ENCODE assay signal across 8 mouse cellular contexts in genomic region chr17:7740988-7741387, GRCm38 (mm10).
DNase-seq lines count a peak whose midpoint lies in the region; ATAC-seq and TF ChIP-seq lines count a peak whose summit lies in the region.

No protein-coding gene starts in this region.

- intact Hi-C loops in left cerebral cortex, postnatal 36 days (cut with DNase I), result no loop called here

- no peak overlapping the region for H3K4me2 ChIP-seq in hindbrain, embryonic 12.5 days (replicated peaks)
- no peak overlapping the region for H3K4me2 ChIP-seq in CH12.LX (ENCODE audit: insufficient read depth, low read depth, poor library complexity, severe bottlenecking)
- H3K4me2 ChIP-seq in limb, embryonic 14.5 days (replicated peaks; ENCODE audit: low read depth, low read length, severe bottlenecking), result no peak overlapping the region

- TF ChIP-seq RAD21 in CH12.LX (IDR thresholded peaks at IDR 0.05; ENCODE audit: low read depth, low read length), result no peak

- TF ChIP-seq EP300 in CH12.LX (IDR thresholded peaks at IDR 0.05; ENCODE audit: low read length), result no peak

- 26% methylated on average over 2 of the region's 2 CpGs for WGBS in hindbrain, embryonic 10.5 days
- WGBS in hindbrain, embryonic 12.5 days, result 34% methylated on average over 2 of the region's 2 CpGs
- 21% methylated on average over 2 of the region's 2 CpGs for WGBS in limb, embryonic 14.5 days

- no peak overlapping the region for H3K9ac ChIP-seq in hindbrain, embryonic 12.5 days
- no peak overlapping the region for H3K9ac ChIP-seq in CH12.LX (ENCODE audit: insufficient read depth, low read depth)
- no peak overlapping the region for H3K9ac ChIP-seq in limb, embryonic 14.5 days (ENCODE audit: low read depth, low read length, severe bottlenecking)

- no peak for ATAC-seq in hindbrain, embryonic 12.5 days (ENCODE audit: low FRiP score)
- ATAC-seq in limb, embryonic 14.5 days (ENCODE audit: low FRiP score, low read depth), result no peak

- no peaks in the 10 kb centered on the region for H3K36me3 ChIP-seq in hindbrain, embryonic 10.5 days
- no peaks in the 10 kb centered on the region for H3K36me3 ChIP-seq in hindbrain, embryonic 12.5 days
- no peaks in the 10 kb centered on the region for H3K36me3 ChIP-seq in CH12.LX (replicated peaks in 1 of 2; ENCODE audit: control insufficient read depth in 1 of 2, insufficient read depth in 1 of 2, low read length in 1 of 2)
- no peaks in the 10 kb centered on the region for H3K36me3 ChIP-seq in limb, embryonic 14.5 days (ENCODE audit: control insufficient read depth, insufficient read depth, low read length)

- H3K27me3 ChIP-seq in hindbrain, embryonic 10.5 days (ENCODE audit: insufficient read depth, poor library complexity, severe bottlenecking), result no peaks in the 10 kb centered on the region
- no peaks in the 10 kb centered on the region for H3K27me3 ChIP-seq in hindbrain, embryonic 12.5 days
- no peaks in the 10 kb centered on the region for H3K27me3 ChIP-seq in CH12.LX (replicated peaks)
- H3K27me3 ChIP-seq in limb, embryonic 14.5 days (ENCODE audit: control insufficient read depth, insufficient read depth, low read length), result no peaks in the 10 kb centered on the region

- H3K79me2 ChIP-seq in CH12.LX (replicated peaks; ENCODE audit: control insufficient read depth, extremely low read depth, insufficient read depth, poor library complexity, severe bottlenecking), result no peaks in the 10 kb centered on the region

- no peak overlapping the region for H3K27ac ChIP-seq in hindbrain, embryonic 10.5 days
- no peak overlapping the region for H3K27ac ChIP-seq in hindbrain, embryonic 12.5 days
- H3K27ac ChIP-seq in CH12.LX (ENCODE audit: insufficient read depth, low read depth), result no peak overlapping the region
- H3K27ac ChIP-seq in limb, embryonic 14.5 days (replicated peaks; ENCODE audit: low read depth, low read length), result no peak overlapping the region

- H3K9me3 ChIP-seq in hindbrain, embryonic 10.5 days, result no peaks in the 10 kb centered on the region
- H3K9me3 ChIP-seq in hindbrain, embryonic 12.5 days (replicated peaks), result no peaks in the 10 kb centered on the region
- H3K9me3 ChIP-seq in CH12.LX (replicated peaks; ENCODE audit: low read length), result no peaks in the 10 kb centered on the region
- H3K9me3 ChIP-seq in limb, embryonic 14.5 days (ENCODE audit: control insufficient read depth, low read length), result no peaks in the 10 kb centered on the region

- dilution Hi-C loops in CH12.LX (cut with MboI; ENCODE audit: extremely low pct_ligation_motif_present, extremely low pct_unique_long_range_greater_than_20kb, low sequenced_read_pairs), result no loop called here

- TF ChIP-seq POLR2A in CH12.LX (IDR thresholded peaks at IDR 0.05; ENCODE audit: low read depth, low read length), result no peak
- no peak for TF ChIP-seq POLR2A in limb, embryonic 14.5 days (IDR thresholded peaks at IDR 0.05; ENCODE audit: borderline replicate concordance, extremely low read depth, insufficient read depth, insufficient read length)

- DNase-seq in hindbrain, embryonic 10.5 days (ENCODE audit: low spot score), result peak; percentile 64
- DNase-seq in CH12.LX (ENCODE audit: extremely low read depth), result peak; percentile 41
- peak; percentile 7 to 22 for DNase-seq in adrenal gland, postnatal 4 days (ENCODE audit: low spot score in 2 of 2)
- peak; percentile 84 for DNase-seq in limb, embryonic 14.5 days (ENCODE audit: low spot score)
- DNase-seq in spleen, postnatal 36 days (ENCODE audit: low spot score in 2 of 2), result no peak
- no peak for DNase-seq in cerebellum, adult 9-11 months
- no peak for DNase-seq in left cerebral cortex, postnatal 36 days (ENCODE audit: low spot score in 2 of 2)

- no peak overlapping the region for H3K4me3 ChIP-seq in hindbrain, embryonic 10.5 days
- no peak overlapping the region for H3K4me3 ChIP-seq in hindbrain, embryonic 12.5 days
- no peak overlapping the region for H3K4me3 ChIP-seq in CH12.LX (replicated peaks in 1 of 3; ENCODE audit: low read depth in 2 of 3, low read length in 2 of 3, poor library complexity in 1 of 3)
- no peak overlapping the region for H3K4me3 ChIP-seq in limb, embryonic 14.5 days (replicated peaks; ENCODE audit: low read length)

- H3K4me1 ChIP-seq in hindbrain, embryonic 10.5 days (replicated peaks), result no peaks in the 10 kb centered on the region
- no peaks in the 10 kb centered on the region for H3K4me1 ChIP-seq in hindbrain, embryonic 12.5 days
- peaks cover 0 to 13% of the 10 kb centered on the region in 2 experiments; a peak in 2 of 4 replicates for H3K4me1 ChIP-seq in CH12.LX (ENCODE audit: control insufficient read depth in 1 of 2, insufficient read depth in 2 of 2)
- H3K4me1 ChIP-seq in limb, embryonic 14.5 days (ENCODE audit: control insufficient read depth, insufficient read depth, low read length), result no peaks in the 10 kb centered on the region

- no peak for TF ChIP-seq CTCF in CH12.LX (conservative IDR thresholded peaks at IDR 0.05 in 1 of 2, IDR thresholded peaks at IDR 0.05 in 1 of 2; ENCODE audit: low read depth in 2 of 2, low read length in 2 of 2)

- in situ Hi-C loops in CH12.LX (cut with MboI; ENCODE audit: low pct_ligation_motif_present, low pct_unique_long_range_greater_than_20kb, low sequenced_read_pairs), result no loop called here

TF ChIP-seq in CH12.LX, 34 proteins besides CTCF, POLR2A, EP300 and RAD21:
- TF ChIP-seq NELFE (IDR thresholded peaks at IDR 0.05; ENCODE audit: low read depth, low read length), result no peak
- no peak for TF ChIP-seq NRF1 (IDR thresholded peaks at IDR 0.05; ENCODE audit: low read depth, low read length)
- TF ChIP-seq GABPA (IDR thresholded peaks at IDR 0.05; ENCODE audit: insufficient replicate concordance, low read depth, low read length), result no peak
- no peak for TF ChIP-seq IRF4 (IDR thresholded peaks at IDR 0.05; ENCODE audit: low read depth, low read length)
- TF ChIP-seq PAX5 (IDR thresholded peaks at IDR 0.05; ENCODE audit: low read length), result no peak
- TF ChIP-seq SIN3A (IDR thresholded peaks at IDR 0.05; ENCODE audit: low read length), result no peak
- TF ChIP-seq MEF2A (IDR thresholded peaks at IDR 0.05; ENCODE audit: borderline replicate concordance, low read depth, low read length), result no peak
- TF ChIP-seq TBP (conservative IDR thresholded peaks at IDR 0.05; ENCODE audit: low read depth, low read length), result no peak
- no peak for TF ChIP-seq POLR2AphosphoS2 (IDR thresholded peaks at IDR 0.05; ENCODE audit: low read depth, low read length)
- TF ChIP-seq RCOR1 (conservative IDR thresholded peaks at IDR 0.05; ENCODE audit: low read depth, low read length), result no peak
- TF ChIP-seq USF1 (IDR thresholded peaks at IDR 0.05; ENCODE audit: low read depth, low read length), result no peak
- no peak for TF ChIP-seq CHD2 (IDR thresholded peaks at IDR 0.05; ENCODE audit: low read length)
- no peak for TF ChIP-seq MYC (IDR thresholded peaks at IDR 0.05; ENCODE audit: low read depth, low read length)
- no peak for TF ChIP-seq ZMIZ1 (IDR thresholded peaks at IDR 0.05; ENCODE audit: low read depth, low read length)
- no peak for TF ChIP-seq UBTF (IDR thresholded peaks at IDR 0.05; ENCODE audit: low read depth, low read length)
- TF ChIP-seq SMC3 (IDR thresholded peaks at IDR 0.05; ENCODE audit: low read depth, low read length), result no peak
- TF ChIP-seq USF2 (conservative IDR thresholded peaks at IDR 0.05; ENCODE audit: low read depth, low read length), result no peak
- no peak for TF ChIP-seq ETS1 (conservative IDR thresholded peaks at IDR 0.05; ENCODE audit: low read depth, low read length)
- TF ChIP-seq CHD1 (IDR thresholded peaks at IDR 0.05; ENCODE audit: low read depth, low read length), result no peak
TF ChIP-seq in CH12.LX: peak in this region for 0.

Comparison
In these comparisons a context has a peak if more than half of its experiments do, and no peak if none do; other contexts are left out.
1. DNase-seq: peak in hindbrain, embryonic 10.5 days (single experiment), CH12.LX (single experiment), adrenal gland, postnatal 4 days (2 of 2) and limb, embryonic 14.5 days (single experiment); none in spleen, postnatal 36 days (0 of 2), cerebellum, adult 9-11 months (single experiment) and left cerebral cortex, postnatal 36 days (0 of 2).